Mouse (Mus musculus): Measurements from ENCODE around the gene Dqx1. TPM values are rescaled to one million over a fixed set of nuclear protein-coding genes. Genes with fewer than 3 reads are reported as not detected.

Gene Dqx1
- total and polyA plus RNA-seq, 2 experiments from 2014 or later = 0.05 to 0.13 TPM

- peak overlapping the region; percentile 85 for H3K4me2 ChIP-seq (ENCODE audit: low read depth)
- H3K9me3 ChIP-seq (ENCODE audit: low read length) = no peaks in the 10 kb centered on the region
- peak overlapping the region; percentile 43 for H3K4me3 ChIP-seq (ENCODE audit: low read depth, low read length)
- peak; percentile 34 for ATAC-seq
- no peak overlapping the region for H3K27ac ChIP-seq (ENCODE audit: low read depth, low read length)
- peak; percentile 22 for DNase-seq
- WGBS = 1% methylated on average over 31 of the region's 31 CpGs
- peak overlapping the region; percentile 37 for H3K9ac ChIP-seq
- peak; percentile 5; the same call in 1 of the 2 replicates for TF ChIP-seq CTCF (IDR thresholded peaks at IDR 0.05; ENCODE audit: low read depth)
- peaks cover 15% of the 10 kb centered on the region for H3K4me1 ChIP-seq (ENCODE audit: insufficient read depth)
- H3K27me3 ChIP-seq (ENCODE audit: insufficient read depth, low read length) = peaks cover 24% of the 10 kb centered on the region
- no peaks in the 10 kb centered on the region for H3K36me3 ChIP-seq (ENCODE audit: insufficient read depth)
These were observed 24.9 kb upstream of the Dqx1 start for GRCm38 (mm10) chr6:83032769-83033191.

DNA sequence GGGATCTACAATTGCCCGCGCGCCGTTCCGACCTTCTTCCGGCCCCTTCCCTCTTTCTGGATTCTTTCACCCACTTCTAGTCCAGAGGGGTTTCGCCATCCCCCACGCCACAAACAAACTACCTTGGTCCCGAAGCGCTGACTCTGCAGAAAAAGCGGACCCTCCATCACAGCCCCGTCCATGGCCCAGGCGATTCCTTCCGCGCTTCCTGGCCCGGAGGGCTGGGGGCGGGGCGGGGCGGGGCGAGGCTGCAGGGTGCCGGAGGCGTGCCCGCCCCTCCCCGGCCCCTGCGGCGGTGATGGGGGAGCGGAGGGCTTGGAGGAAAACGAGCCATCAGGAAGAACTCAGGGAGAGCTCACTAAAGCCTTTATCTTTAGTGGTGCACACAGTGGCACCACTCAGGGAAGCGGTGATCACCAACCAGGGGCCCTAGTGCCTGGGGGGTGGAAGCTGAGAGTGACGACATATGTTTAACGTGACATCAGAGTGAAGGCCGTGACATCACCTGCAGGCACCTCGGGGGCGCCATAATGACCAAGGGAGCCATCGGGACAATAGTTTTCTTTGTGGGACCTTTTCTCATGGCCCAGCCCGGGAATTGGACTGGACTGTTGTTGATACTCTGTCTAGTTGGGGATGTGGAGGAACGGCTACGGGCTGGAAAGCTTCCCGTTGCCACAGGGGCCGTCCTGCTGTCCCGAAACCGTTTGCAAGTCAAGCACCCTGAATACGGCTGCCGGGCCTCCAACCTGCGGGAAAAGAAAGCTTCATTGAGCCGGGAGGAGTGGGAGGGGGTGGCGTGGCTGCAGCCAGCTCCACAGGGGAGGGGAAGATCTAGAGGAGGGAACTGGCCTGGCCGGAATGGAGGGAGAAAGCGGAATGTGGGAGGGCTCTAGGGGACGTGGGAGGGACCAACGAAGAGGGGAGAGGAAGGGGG is 24.1 kb upstream of the Dqx1 start, which contains the start of the genes Dok1 and Loxl3:
Dok1 (minus strand) TSS at position 223 of the 937 bp plus-strand sequence.
Loxl3 (plus strand) TSS at position 925 of the 937 bp plus-strand sequence.
- WGBS = under 1% methylated on average over 51 of the region's 51 CpGs
- H3K36me3 ChIP-seq (ENCODE audit: insufficient read depth) = no peaks in the 10 kb centered on the region
- peak within 1 kb of the TSS; percentile 36; the same call in 1 of the 2 replicates for H3K27ac ChIP-seq (ENCODE audit: low read depth, low read length)
- no peak for TF ChIP-seq CTCF (IDR thresholded peaks at IDR 0.05; ENCODE audit: low read depth)
- H3K4me2 ChIP-seq (ENCODE audit: low read depth) = peak within 1 kb of the TSS; percentile 85
- peaks cover 19% of the 10 kb centered on the region for H3K4me1 ChIP-seq (ENCODE audit: insufficient read depth)
- H3K9me3 ChIP-seq (ENCODE audit: low read length) = no peaks in the 10 kb centered on the region
- peak; percentile 74 for ATAC-seq
- peak; percentile 43 for DNase-seq
- peak within 1 kb of the TSS; percentile 37 for H3K9ac ChIP-seq
- peak within 1 kb of the TSS; percentile 43 for H3K4me3 ChIP-seq (ENCODE audit: low read depth, low read length)
- peaks cover 24% of the 10 kb centered on the region for H3K27me3 ChIP-seq (ENCODE audit: insufficient read depth, low read length)

- Histone ChIP-seq H3K9ac (no peak overlapping the region), H3K27me3 (ENCODE audit: insufficient read depth, low read length) (peaks cover 24% of the 10 kb centered on the region), H3K9me3 (ENCODE audit: low read length) (no peaks in the 10 kb centered on the region), H3K27ac (ENCODE audit: low read depth, low read length) (peak overlapping the region; percentile 35; the same call in 1 of the 2 replicates), H3K4me1 (ENCODE audit: insufficient read depth) (peaks cover 21% of the 10 kb centered on the region), H3K36me3 (ENCODE audit: insufficient read depth) (no peaks in the 10 kb centered on the region), H3K4me3 (ENCODE audit: low read depth, low read length) (no peak overlapping the region; the same call in 1 of the 2 replicates), H3K4me2 (ENCODE audit: low read depth) (peak overlapping the region; percentile 85)
- 25% methylated on average over 5 of the region's 5 CpGs for WGBS
- DNase-seq (no peak), ATAC-seq (0 out of 2 replicates have a peak, but pooled peaks have one; percentile 23)
- no peak for TF ChIP-seq CTCF (IDR thresholded peaks at IDR 0.05; ENCODE audit: low read depth)
These were observed 23.1 kb upstream of the Dqx1 start for GRCm38 (mm10) chr6:83034463-83035055.

- Histone ChIP-seq H3K4me1 (ENCODE audit: insufficient read depth) (peaks cover 20% of the 10 kb centered on the region), H3K4me3 (ENCODE audit: low read depth, low read length) (no peak overlapping the region), H3K4me2 (ENCODE audit: low read depth) (no peak overlapping the region), H3K9ac (no peak overlapping the region), H3K9me3 (ENCODE audit: low read length) (no peaks in the 10 kb centered on the region), H3K36me3 (ENCODE audit: insufficient read depth) (no peaks in the 10 kb centered on the region), H3K27ac (ENCODE audit: low read depth, low read length) (no peak overlapping the region), H3K27me3 (ENCODE audit: insufficient read depth, low read length) (peaks cover 8% of the 10 kb centered on the region)
- ATAC-seq (no peak), DNase-seq (no peak)
- TF ChIP-seq CTCF (IDR thresholded peaks at IDR 0.05; ENCODE audit: low read depth) = no peak
- WGBS = 83% methylated on average over 8 of the region's 8 CpGs
These were observed 20.5 kb upstream of the Dqx1 start for GRCm38 (mm10) chr6:83037188-83037587.

DNA sequence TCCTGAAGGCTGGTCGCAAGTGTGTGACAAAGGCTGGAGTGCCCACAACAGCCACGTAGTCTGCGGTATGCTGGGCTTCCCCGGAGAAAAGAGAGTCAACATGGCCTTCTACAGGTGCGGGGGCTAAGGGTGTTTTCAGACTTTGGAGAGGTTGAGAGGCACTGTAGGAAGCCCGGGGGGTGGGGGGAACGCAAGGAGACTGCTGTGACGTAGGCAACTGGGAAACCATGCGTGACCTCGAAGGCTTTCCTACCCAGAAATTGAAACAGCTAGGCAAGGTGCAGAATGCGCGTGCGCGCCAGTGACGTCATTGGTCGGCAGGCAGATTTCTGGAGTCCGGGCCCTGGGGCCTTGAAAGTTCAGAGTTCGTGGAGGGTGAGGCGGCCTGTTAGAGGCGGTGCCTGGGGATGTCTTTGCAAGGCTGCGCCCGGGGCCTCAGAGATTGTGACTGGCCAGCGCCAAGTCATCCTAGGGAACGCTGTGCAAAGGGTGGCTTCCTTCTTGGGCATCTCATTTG is 19.1 kb upstream of the Dqx1 start:
- H3K9me3 ChIP-seq (ENCODE audit: low read length) = no peaks in the 10 kb centered on the region
- DNase-seq (peak; percentile 86), ATAC-seq (peak; percentile 74)
- H3K36me3 ChIP-seq (ENCODE audit: insufficient read depth) = no peaks in the 10 kb centered on the region
- no peaks in the 10 kb centered on the region for H3K27me3 ChIP-seq (ENCODE audit: insufficient read depth, low read length)
- H3K9ac ChIP-seq = 0 out of 2 replicates have a peak overlapping the region, but pooled peaks have one; percentile 31
- H3K4me3 ChIP-seq (ENCODE audit: low read depth, low read length) = peak overlapping the region; percentile 31
- H3K27ac ChIP-seq (ENCODE audit: low read depth, low read length) = no peak overlapping the region
- H3K4me1 ChIP-seq (ENCODE audit: insufficient read depth) = peaks cover 8% of the 10 kb centered on the region
- H3K4me2 ChIP-seq (ENCODE audit: low read depth) = peak overlapping the region; percentile 58
- 8% methylated on average over 24 of the region's 24 CpGs for WGBS
- no peak for TF ChIP-seq CTCF (IDR thresholded peaks at IDR 0.05; ENCODE audit: low read depth)

- TF ChIP-seq CTCF (IDR thresholded peaks at IDR 0.05; ENCODE audit: low read depth) = no peak
- no peak for ATAC-seq
These were observed 17.0 kb upstream of the Dqx1 start for GRCm38 (mm10) chr6:83040601-83041000.

More at GRCm38 (mm10) chr6:83040601-83041000, 17.0 kb upstream of the Dqx1 start:
- 80% methylated on average over 5 of the region's 5 CpGs for WGBS
- no peak overlapping the region for H3K4me3 ChIP-seq (ENCODE audit: low read depth, low read length)
- no peak overlapping the region for H3K4me2 ChIP-seq (ENCODE audit: low read depth)
- no peak for DNase-seq
- H3K27ac ChIP-seq (ENCODE audit: low read depth, low read length) = no peak overlapping the region
- H3K27me3 ChIP-seq (ENCODE audit: insufficient read depth, low read length) = no peaks in the 10 kb centered on the region
- H3K9ac ChIP-seq = no peak overlapping the region
- peaks cover 6% of the 10 kb centered on the region; the same call in 1 of the 2 replicates for H3K4me1 ChIP-seq (ENCODE audit: insufficient read depth)
- H3K9me3 ChIP-seq (ENCODE audit: low read length) = no peaks in the 10 kb centered on the region
- no peaks in the 10 kb centered on the region for H3K36me3 ChIP-seq (ENCODE audit: insufficient read depth)
